Mouse (Mus musculus) thymus, adult 2 months (tissue): ENCODE measurements around the gene Tmem163. TPM values are rescaled to one million over a fixed set of nuclear protein-coding genes. Genes with fewer than 3 reads are reported as not detected.

Source experiments
- DNase-seq: peaks from one replicate; pipeline ENCODE4 v3.0.0; 2021
- H3K27ac ChIP-seq: fragments of 200-500 bp; 2 replicates; pipeline ENCODE4 v1.5.1; 2012; ENCODE audit warnings: low read length, control low read depth; ENCODE audit not compliant: control insufficient read depth, insufficient read depth
- H3K27me3 ChIP-seq: fragments of 200-500 bp; 2 replicates; pipeline ENCODE4 v1.6.1; 2012; ENCODE audit warnings: mild to moderate bottlenecking, low read length, moderate library complexity, mixed read lengths; ENCODE audit not compliant: control insufficient read depth, insufficient read depth
- H3K36me3 ChIP-seq: fragments of 200-500 bp; 2 replicates; pipeline ENCODE4 v1.6.1; 2012; ENCODE audit warnings: mild to moderate bottlenecking, low read length, moderate library complexity; ENCODE audit not compliant: control insufficient read depth, insufficient read depth
- H3K4me1 ChIP-seq: fragments of 200-500 bp; replicated peaks from 2 replicates; pipeline ENCODE4 v1.6.1; 2012; ENCODE audit warnings: low read length; ENCODE audit not compliant: control insufficient read depth, insufficient read depth
- H3K4me3 ChIP-seq: fragments of 200-500 bp; 2 replicates; pipeline ENCODE4 v1.5.1; 2012; ENCODE audit warnings: mild to moderate bottlenecking, low read length, control low read depth, moderate library complexity; ENCODE audit not compliant: control insufficient read depth, insufficient read depth
- CTCF ChIP-seq: fragments of 200-500 bp; IDR thresholded peaks from 2 replicates; pipeline ENCODE4 v1.5.1; 2012; ENCODE audit warnings: mild to moderate bottlenecking, control low read depth, low read length, moderate library complexity, borderline replicate concordance; ENCODE audit not compliant: control insufficient read depth, poor library complexity, insufficient read depth; ENCODE audit errors: extremely low read depth
- POLR2A ChIP-seq: fragments of 200-500 bp; IDR thresholded peaks from 2 replicates; pipeline ENCODE4 v1.6.1; 2012; ENCODE audit warnings: mild to moderate bottlenecking, low read length, control low read depth, moderate library complexity; ENCODE audit not compliant: control insufficient read depth, poor library complexity, insufficient read depth; ENCODE audit errors: extremely low read depth
- WGBS: fragments of 180-500 bp; shearing (Covaris S2); methylation state at CpG from one replicate; pipeline ENCODE4 v1.1.7; 2018; 5-methylcytosine and 5-hydroxymethylcytosine counted together
- polyA plus RNA-seq: library from polyadenylated mRNA; depleted of rRNA; stranded (reverse); fragments of >200 nt; gene quantifications from 2 replicates; pipeline ENCODE4 v1.2.3, GENCODE M21; 2012

Tmem163 gene
- polyA plus RNA-seq, 1 experiment: 1.8 TPM

DNA sequence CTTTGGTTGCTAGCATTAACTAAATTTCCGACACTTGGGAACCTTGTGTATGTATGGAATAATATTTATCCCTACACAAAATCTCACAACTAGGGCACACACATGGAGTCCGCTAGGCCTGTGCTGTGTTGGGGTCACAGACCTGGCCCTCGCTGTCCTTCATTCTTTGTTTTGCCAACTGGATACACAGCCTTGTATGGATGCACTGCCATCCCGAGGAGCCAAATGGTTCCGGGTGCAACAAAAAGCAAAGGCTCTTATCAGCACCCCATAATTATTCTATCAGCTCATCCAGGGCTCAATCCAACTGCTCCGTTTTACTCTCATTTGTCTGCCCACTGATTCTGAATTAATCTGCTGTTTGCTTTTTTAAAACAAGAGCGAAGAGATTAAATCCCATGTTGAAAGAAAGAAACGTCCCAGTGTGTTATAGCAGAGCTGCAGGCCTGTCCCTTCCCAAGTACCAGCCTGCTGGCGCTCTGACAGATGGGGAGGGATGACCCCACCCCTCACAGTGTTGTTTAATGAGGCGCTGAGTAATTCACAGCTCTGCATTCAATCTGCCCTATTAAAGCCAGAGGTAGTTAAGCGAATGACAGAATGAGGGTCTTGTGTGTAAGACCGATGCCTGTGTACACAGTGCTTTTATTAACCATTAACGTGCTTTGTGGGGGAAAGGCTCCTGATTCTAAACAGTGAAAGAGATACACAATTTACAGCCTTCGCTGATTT lies 148.3 kb downstream of the Tmem163 start:
- WGBS: 90% methylated on average over 14 of the region's 14 CpGs
- Histone ChIP-seq H3K27ac (no peak overlapping the region), H3K36me3 (no peaks in the 10 kb centered on the region), H3K4me1 (no peaks in the 10 kb centered on the region), H3K27me3 (no peaks in the 10 kb centered on the region), H3K4me3 (no peak overlapping the region)
- TF ChIP-seq POLR2A: no peak
- DNase-seq: no peak

DNA sequence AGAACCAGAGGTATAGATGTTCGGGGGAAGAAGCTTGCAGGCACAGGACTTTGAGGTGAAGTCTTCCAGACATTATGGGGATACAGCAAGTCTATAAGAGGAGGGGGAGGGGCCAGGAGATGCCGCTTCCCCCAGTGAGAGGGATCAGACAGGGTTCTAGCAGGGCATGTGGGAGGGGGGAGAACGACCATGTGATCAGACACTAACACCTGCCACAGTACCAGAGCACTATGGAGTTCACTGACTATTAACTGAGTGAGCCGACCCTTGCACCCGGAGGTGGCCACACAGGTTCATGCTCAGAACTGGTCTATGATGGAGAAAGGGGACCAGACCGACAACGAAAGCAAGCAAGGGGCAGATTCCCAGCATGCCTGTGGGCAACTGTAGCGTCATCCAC lies 156.0 kb downstream of the Tmem163 start:
- Histone ChIP-seq H3K4me1 (no peaks in the 10 kb centered on the region), H3K27me3 (no peaks in the 10 kb centered on the region), H3K36me3 (no peaks in the 10 kb centered on the region), H3K27ac (no peak overlapping the region), H3K4me3 (no peak overlapping the region)
- DNase-seq: no peak
- TF ChIP-seq POLR2A: no peak
- TF ChIP-seq CTCF: no peak
- 93% methylated on average over 8 of the region's 8 CpGs for WGBS

DNA sequence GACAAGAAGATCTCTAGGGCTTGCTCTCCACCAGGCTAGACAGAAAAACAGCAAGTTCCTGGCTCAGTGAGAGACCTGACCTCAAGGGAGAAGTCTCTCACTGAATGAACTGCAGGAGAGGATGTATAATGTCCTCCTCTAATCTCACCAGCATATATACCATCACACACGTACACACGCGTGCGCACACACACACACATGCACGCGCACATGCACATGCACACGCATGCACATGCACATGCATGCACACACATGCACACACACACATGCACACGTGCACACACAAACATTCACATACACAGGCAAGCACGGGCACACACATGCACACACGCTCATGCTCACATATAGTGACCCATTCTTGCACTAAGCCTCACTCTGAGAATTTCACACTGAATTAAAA lies 164.5 kb downstream of the Tmem163 start:
- WGBS: 96% methylated on average over 10 of the region's 10 CpGs
- Histone ChIP-seq H3K36me3 (no peaks in the 10 kb centered on the region), H3K27ac (no peak overlapping the region), H3K4me1 (peaks cover 8% of the 10 kb centered on the region), H3K4me3 (no peak overlapping the region), H3K27me3 (no peaks in the 10 kb centered on the region)
- TF ChIP-seq CTCF (no peak), POLR2A (no peak)
- no peak for DNase-seq

DNA sequence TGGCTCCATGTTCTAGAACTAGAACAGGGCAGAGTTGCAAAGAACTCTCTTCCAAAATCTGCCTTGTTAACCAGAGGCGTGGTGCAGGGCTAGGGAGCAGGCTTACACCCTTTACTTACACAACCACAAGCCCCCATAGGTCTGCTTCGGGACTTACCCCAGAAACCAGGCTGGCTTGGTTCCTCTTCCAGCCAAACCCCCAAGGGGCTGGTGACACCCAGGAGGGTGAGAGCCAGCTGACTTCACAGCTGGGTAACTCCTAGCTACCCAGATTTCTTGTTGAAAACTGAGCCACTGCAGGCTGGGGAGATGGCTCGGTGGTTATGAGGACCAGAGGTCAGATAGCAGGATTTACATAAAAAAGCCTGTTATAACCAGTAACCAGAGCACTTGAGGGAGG lies 164.9 kb downstream of the Tmem163 start:
- 17% methylated on average over 3 of the region's 3 CpGs for WGBS

DNA sequence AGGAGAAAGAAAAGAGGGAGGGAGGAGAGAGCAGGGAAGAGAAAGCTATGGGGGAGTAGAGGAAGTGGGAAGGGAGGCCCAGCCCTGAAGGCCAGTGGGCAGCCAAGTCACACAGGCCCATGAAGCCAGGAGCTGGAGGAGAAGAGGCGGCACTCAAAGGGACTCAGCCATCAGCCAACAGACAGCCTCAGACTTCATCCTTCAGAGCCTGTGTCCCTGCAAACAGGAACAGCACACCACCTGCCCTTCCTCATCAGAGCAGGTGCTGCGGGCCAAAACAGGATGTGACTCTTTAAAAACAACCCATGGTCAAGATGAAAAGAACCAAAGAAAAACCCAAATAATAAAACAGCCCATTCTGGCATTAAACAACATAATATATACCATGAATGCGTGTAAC lies 165.7 kb downstream of the Tmem163 start:
- H3K27ac ChIP-seq: no peak overlapping the region
- DNase-seq: no peak
- H3K27me3 ChIP-seq: no peaks in the 10 kb centered on the region
- no peak overlapping the region for H3K4me3 ChIP-seq
- TF ChIP-seq CTCF: no peak
- no peak for TF ChIP-seq POLR2A
- H3K36me3 ChIP-seq: no peaks in the 10 kb centered on the region
- H3K4me1 ChIP-seq: peaks cover 8% of the 10 kb centered on the region
- WGBS: 30% methylated on average over 3 of the region's 3 CpGs

More for the DNA sequence above, 164.9 kb downstream of the Tmem163 start:
- Histone ChIP-seq H3K27me3 (no peaks in the 10 kb centered on the region), H3K27ac (no peak overlapping the region), H3K36me3 (no peaks in the 10 kb centered on the region), H3K4me1 (peaks cover 8% of the 10 kb centered on the region), H3K4me3 (no peak overlapping the region)
- DNase-seq: no peak
- TF ChIP-seq POLR2A (no peak), CTCF (no peak)

DNA sequence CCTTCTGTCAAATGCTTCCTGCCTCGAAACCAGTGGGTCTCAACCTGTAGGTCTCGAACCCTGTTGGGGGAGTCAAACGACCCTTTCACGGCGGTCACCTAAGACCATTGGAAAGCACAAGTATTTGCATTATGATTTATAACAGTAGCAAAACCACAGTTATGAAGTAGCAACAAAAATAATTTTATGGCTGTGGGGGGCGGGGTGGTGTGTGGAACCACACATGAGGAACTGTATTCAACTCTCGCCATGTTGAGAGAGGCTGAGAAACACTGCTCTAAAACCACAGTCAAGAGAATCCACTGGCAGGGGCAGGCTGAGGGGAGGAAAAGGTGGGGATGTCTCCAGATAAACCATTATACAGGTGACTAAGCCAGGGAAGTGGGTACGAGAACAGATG lies 166.2 kb downstream of the Tmem163 start:
- TF ChIP-seq POLR2A (no peak), CTCF (no peak)
- Histone ChIP-seq H3K27me3 (no peaks in the 10 kb centered on the region), H3K36me3 (no peaks in the 10 kb centered on the region), H3K4me1 (peaks cover 8% of the 10 kb centered on the region), H3K4me3 (no peak overlapping the region), H3K27ac (peak overlapping the region; percentile 23; the same call in 1 of the 2 replicates)
- DNase-seq: no peak
- WGBS: 22% methylated on average over 8 of the region's 8 CpGs

DNA sequence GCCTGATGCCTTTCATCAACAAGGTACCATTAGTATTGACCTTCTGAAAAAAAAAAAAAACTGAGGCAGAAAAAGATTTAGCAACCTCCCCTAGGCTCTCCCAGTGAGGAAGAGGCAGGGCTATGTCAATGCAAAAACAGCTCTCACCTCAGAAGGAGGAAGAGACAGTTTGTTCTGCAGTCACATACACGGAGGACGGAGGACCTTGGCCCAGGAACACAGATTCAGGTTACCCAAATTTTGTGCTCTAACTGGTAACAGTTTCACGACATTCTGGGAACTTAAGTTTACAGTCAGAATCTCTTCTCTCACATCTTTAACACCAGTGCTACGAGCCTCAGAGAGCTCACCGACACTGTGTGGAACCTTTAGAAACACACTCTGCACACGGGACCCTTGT lies 166.6 kb downstream of the Tmem163 start:
- TF ChIP-seq CTCF (no peak), POLR2A (no peak)
- no peaks in the 10 kb centered on the region for H3K27me3 ChIP-seq
- H3K4me3 ChIP-seq: no peak overlapping the region
- H3K27ac ChIP-seq: no peak overlapping the region
- H3K36me3 ChIP-seq: no peaks in the 10 kb centered on the region
- no peak for DNase-seq
- WGBS: 20% methylated on average over 6 of the region's 6 CpGs
- H3K4me1 ChIP-seq: peaks cover 8% of the 10 kb centered on the region
